In the genomic region with DNA sequence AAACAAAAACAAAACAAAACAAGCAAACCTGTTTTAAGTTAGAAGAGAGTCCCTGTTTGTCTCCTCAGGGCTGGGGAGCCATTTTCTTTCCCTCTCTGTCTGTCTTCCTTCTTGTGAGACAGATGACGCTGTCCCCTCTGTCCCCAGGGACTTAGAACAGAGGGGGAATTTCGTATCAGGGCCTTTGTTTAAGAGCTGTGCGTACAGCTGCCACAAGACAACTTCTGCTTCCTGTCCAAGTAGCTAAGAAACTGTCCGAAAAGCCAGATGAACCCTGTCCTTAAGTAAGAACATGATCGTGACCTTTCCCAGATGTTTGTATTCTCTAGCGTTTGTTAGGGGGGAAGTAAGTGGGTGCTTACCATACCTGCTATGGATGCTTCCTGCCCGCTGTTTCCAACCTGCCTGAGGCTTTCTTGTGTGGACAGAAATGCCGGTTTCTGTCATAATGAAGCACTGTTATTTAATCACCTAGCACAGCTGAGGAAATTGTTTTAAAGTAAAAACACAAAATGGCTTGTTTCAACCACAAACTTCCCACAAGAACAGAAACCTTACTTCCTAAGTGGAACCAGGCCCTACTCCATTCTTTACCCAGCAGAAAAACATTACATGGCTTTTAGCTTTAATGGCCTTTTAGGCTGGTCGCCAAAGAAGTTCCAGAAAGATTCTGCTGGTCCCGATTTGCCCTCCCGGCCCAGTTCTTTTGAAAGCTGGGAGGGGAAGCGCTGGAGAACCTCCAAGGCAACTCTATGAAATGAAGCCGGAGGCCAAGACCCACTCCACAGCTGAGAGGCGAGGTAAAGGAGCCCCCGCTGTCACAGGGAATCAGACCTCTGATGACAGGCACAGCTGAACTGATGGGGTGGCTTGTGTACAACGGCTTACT, we compare ENCODE assay signal across 9 mouse cellular contexts.
A peak's percentile ranks its signal among the peaks of the same experiment; 100 is the strongest.
DNase-seq lines count a peak whose midpoint lies in the region; ATAC-seq and TF ChIP-seq lines count a peak whose summit lies in the region.
"Had no signal": no experiment of that assay in that cellular context is flagged by ENCODE, and none has a peak within 500 bp of the region (broad histone marks: within the 10 kb centered on the region; RNA-seq: fewer than 3 reads in every experiment).

No protein-coding gene starts in this region.

- no peak overlapping the region for H3K9ac ChIP-seq in heart, embryonic 15.5 days
- H3K9ac ChIP-seq in limb, embryonic 14.5 days (ENCODE audit: low read depth, low read length, severe bottlenecking): no peak overlapping the region

- intact Hi-C loops in gastrocnemius, postnatal 14 days (cut with DNase I; ENCODE audit: low total_unique reads): no loop called here

- H3K27me3 ChIP-seq in heart, embryonic 15.5 days: no peaks in the 10 kb centered on the region
- no peaks in the 10 kb centered on the region for H3K27me3 ChIP-seq in limb, embryonic 14.5 days (ENCODE audit: control insufficient read depth, insufficient read depth, low read length)

- H3K27ac ChIP-seq in heart, embryonic 15.5 days: peak overlapping the region; percentile 67
- peak overlapping the region; percentile 70 for H3K27ac ChIP-seq in limb, embryonic 14.5 days (replicated peaks; ENCODE audit: low read depth, low read length)

- no peaks in the 10 kb centered on the region for H3K9me3 ChIP-seq in heart, embryonic 15.5 days (replicated peaks)
- H3K9me3 ChIP-seq in limb, embryonic 14.5 days (ENCODE audit: control insufficient read depth, low read length): no peaks in the 10 kb centered on the region

- H3K36me3 ChIP-seq in heart, embryonic 15.5 days: no peaks in the 10 kb centered on the region
- no peaks in the 10 kb centered on the region for H3K36me3 ChIP-seq in limb, embryonic 14.5 days (ENCODE audit: control insufficient read depth, insufficient read depth, low read length)

- ATAC-seq in heart, embryonic 15.5 days (replicated peaks; ENCODE audit: insufficient number of reproducible peaks, insufficient read depth, low FRiP score, low read depth): 0 out of 2 replicates have a peak, but pooled peaks have one; percentile 39
- 0 out of 2 replicates have a peak, but pooled peaks have one; percentile 30 for ATAC-seq in limb, embryonic 14.5 days (ENCODE audit: low FRiP score, low read depth)
- ATAC-seq in monocyte, adult 5-6 weeks (replicated peaks; ENCODE audit: insufficient number of reproducible peaks, low FRiP score, low TSS enrichment, poor library complexity, severe bottlenecking): no peak

- H3K4me1 ChIP-seq in heart, embryonic 15.5 days (replicated peaks): peaks cover 7% of the 10 kb centered on the region; the same call in 1 of the 2 replicates
- H3K4me1 ChIP-seq in limb, embryonic 14.5 days (ENCODE audit: control insufficient read depth, insufficient read depth, low read length): peaks cover 16% of the 10 kb centered on the region
- H3K4me1 ChIP-seq: megakaryocyte, embryonic 14.5 days had no signal

- H3K4me3 ChIP-seq in heart, embryonic 15.5 days: no peak overlapping the region
- H3K4me3 ChIP-seq in limb, embryonic 14.5 days (replicated peaks; ENCODE audit: low read length): no peak overlapping the region
- H3K4me3 ChIP-seq: megakaryocyte, embryonic 14.5 days had no signal

- no peak for TF ChIP-seq POLR2A in limb, embryonic 14.5 days (IDR thresholded peaks at IDR 0.05; ENCODE audit: borderline replicate concordance, extremely low read depth, insufficient read depth, insufficient read length)

- peak; percentile 26 for DNase-seq in gastrocnemius, postnatal 14 days
- DNase-seq in gastrocnemius, adult 8-10 months (ENCODE audit: low spot score in 2 of 2): no peak
- peak; percentile 43 for DNase-seq in NIH3T3 (ENCODE audit: low read depth)
- peak; percentile 82 for DNase-seq in limb, embryonic 14.5 days (ENCODE audit: low spot score)
- DNase-seq in thymus, postnatal 14 days: no peak
- DNase-seq in cerebellum, postnatal 4 days (ENCODE audit: low spot score in 2 of 2): no peak

- H3K4me2 ChIP-seq in heart, embryonic 15.5 days: no peak overlapping the region
- peak overlapping the region; percentile 15; the same call in 1 of the 2 replicates for H3K4me2 ChIP-seq in limb, embryonic 14.5 days (replicated peaks; ENCODE audit: low read depth, low read length, severe bottlenecking)

- WGBS in heart, embryonic 15.5 days: 47% methylated on average over 16 of the region's 16 CpGs
- WGBS in limb, embryonic 14.5 days: 15% methylated on average over 16 of the region's 16 CpGs

Comparison
In these comparisons a context has a peak if more than half of its experiments do, and no peak if none do; other contexts are left out.
1. DNase-seq: peak in gastrocnemius, postnatal 14 days (single experiment), NIH3T3 (single experiment) and limb, embryonic 14.5 days (single experiment); none in gastrocnemius, adult 8-10 months (0 of 2), thymus, postnatal 14 days (single experiment) and cerebellum, postnatal 4 days (0 of 2).